Mouse (Mus musculus): ENCODE measurements around the gene Cks2.

- TF ChIP-seq CTCF (IDR thresholded peaks at IDR 0.05): no peak
- no peak for TF ChIP-seq POLR2A (IDR thresholded peaks at IDR 0.05; ENCODE audit: insufficient read depth, low read depth, low read length)
These were observed 32.0 kb downstream of the Cks2 start for GRCm38 (mm10) chr13:51677041-51677440.
